Mouse (Mus musculus) liver (tissue): Measurements from ENCODE around the gene Ttll3.

ENCODE experiments used
- DNase-seq: peaks from one replicate; pipeline ENCODE4 v3.0.0-alpha.2; 2020; ENCODE audit warnings: mixed read lengths

Ttll3 gene

GRCm38 (mm10) chr6:113426696-113427095 lies 37.6 kb downstream of the Ttll3 start:
- no peak for DNase-seq

GRCm38 (mm10) chr6:113427397-113427796 lies 38.3 kb downstream of the Ttll3 start:
- DNase-seq = peak; percentile 55

- no peak for DNase-seq
Measured at GRCm38 (mm10) chr6:113428006-113428405, 38.9 kb downstream of the Ttll3 start.

- DNase-seq = no peak
Measured at GRCm38 (mm10) chr6:113429965-113430364, 40.9 kb downstream of the Ttll3 start.

GRCm38 (mm10) chr6:113430846-113431245 lies 41.8 kb downstream of the Ttll3 start:
- DNase-seq = no peak

- no peak for DNase-seq
Measured at GRCm38 (mm10) chr6:113431801-113432200, 42.7 kb downstream of the Ttll3 start.

- DNase-seq = no peak
Measured at GRCm38 (mm10) chr6:113433661-113434060, 44.6 kb downstream of the Ttll3 start.

- DNase-seq = no peak
Measured at GRCm38 (mm10) chr6:113434691-113435090, 45.6 kb downstream of the Ttll3 start.

GRCm38 (mm10) chr6:113435664-113436205 lies 46.7 kb downstream of the Ttll3 start, which contains the start of gene Cidec:
Cidec (minus strand) TSS chr6:113435760.
- DNase-seq = no peak

- DNase-seq = no peak
Measured at GRCm38 (mm10) chr6:113437135-113437534, 48.1 kb downstream of the Ttll3 start.

GRCm38 (mm10) chr6:113438721-113439430 lies 49.8 kb downstream of the Ttll3 start:
- no peak for DNase-seq

- no peak for DNase-seq
Measured at GRCm38 (mm10) chr6:113440686-113441085, 51.6 kb downstream of the Ttll3 start.

- peak; percentile 87 for DNase-seq
Measured at GRCm38 (mm10) chr6:113441147-113441680, 52.2 kb downstream of the Ttll3 start.

- DNase-seq = no peak
Measured at GRCm38 (mm10) chr6:113442087-113442441, 53.0 kb downstream of the Ttll3 start.

- peak; percentile 91 for DNase-seq
Measured at GRCm38 (mm10) chr6:113442442-113443090, 53.5 kb downstream of the Ttll3 start, which contains the start of gene Jagn1. Jagn1 (plus strand) TSS chr6:113442569.

GRCm38 (mm10) chr6:113443091-113443490 lies 54.0 kb downstream of the Ttll3 start:
- no peak for DNase-seq

- DNase-seq = no peak
Measured at GRCm38 (mm10) chr6:113444207-113444965, 55.3 kb downstream of the Ttll3 start.

GRCm38 (mm10) chr6:113447639-113448038 lies 58.6 kb downstream of the Ttll3 start:
- no peak for DNase-seq

- DNase-seq = no peak
Measured at GRCm38 (mm10) chr6:113451839-113452238, 62.8 kb downstream of the Ttll3 start.

- no peak for DNase-seq
Measured at GRCm38 (mm10) chr6:113455007-113455406, 65.9 kb downstream of the Ttll3 start.

- DNase-seq = no peak
Measured at GRCm38 (mm10) chr6:113457952-113458534, 69.0 kb downstream of the Ttll3 start, which contains the start of gene Il17re. Il17re (plus strand) TSS chr6:113458484.

- DNase-seq = no peak
Measured at GRCm38 (mm10) chr6:113458635-113459034, 69.6 kb downstream of the Ttll3 start.

- DNase-seq = no peak
Measured at GRCm38 (mm10) chr6:113464040-113464439, 75.0 kb downstream of the Ttll3 start.
